Mouse (Mus musculus): Measurements from ENCODE around the gene Gm19935.

DNA sequence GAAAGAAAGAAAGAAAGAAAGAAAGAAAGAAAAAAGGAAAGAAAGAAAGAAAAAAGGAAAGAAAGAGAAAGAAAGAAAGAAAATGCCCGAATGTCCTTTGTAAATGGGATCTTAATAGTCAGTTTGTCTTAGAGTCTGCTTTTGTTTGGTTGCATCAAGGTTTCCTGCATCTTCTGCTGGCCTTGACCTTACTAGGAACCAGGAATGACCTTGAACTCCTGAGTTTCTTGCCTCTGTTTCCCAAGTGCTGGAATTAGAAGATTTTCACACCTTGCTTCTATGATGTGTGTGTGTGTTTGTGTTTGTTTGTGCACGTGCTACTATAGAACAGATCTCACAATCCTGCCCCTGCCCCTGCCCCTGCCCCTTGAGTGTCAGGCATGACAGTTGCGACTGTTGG lies 39.0 kb upstream of the Gm19935 start:
- TF ChIP-seq CTCF (IDR thresholded peaks at IDR 0.05; ENCODE audit: low read depth) (no peak), EP300 (IDR thresholded peaks at IDR 0.05; ENCODE audit: low read depth) (no peak)

Data from heart, postnatal 0 days (tissue).